Mouse (Mus musculus): ENCODE measurements around the gene Snapc1. TPM values are rescaled to one million over a fixed set of nuclear protein-coding genes. Genes with fewer than 3 reads are reported as not detected.

Snapc1 gene
- total and polyA plus RNA-seq, 2 experiments from 2014 or later: 13.4 to 23.4 TPM

GRCm38 (mm10) chr12:73982533-73982932 is 18.3 kb downstream of the Snapc1 start:
- no peak for TF ChIP-seq CTCF (IDR thresholded peaks at IDR 0.05)
- Histone ChIP-seq H3K4me3 (ENCODE audit: low read depth, low read length) (no peak overlapping the region), H3K9ac (replicated peaks; ENCODE audit: low read length, poor library complexity, severe bottlenecking) (no peak overlapping the region), H3K27me3 (ENCODE audit: insufficient read depth, low read length) (no peaks in the 10 kb centered on the region), H3K4me2 (ENCODE audit: low read depth, low read length, poor library complexity, severe bottlenecking) (no peak overlapping the region), H3K9me3 (ENCODE audit: low read length) (no peaks in the 10 kb centered on the region), H3K36me3 (ENCODE audit: insufficient read depth, low read length) (peaks cover 35% of the 10 kb centered on the region), H3K27ac (ENCODE audit: low read depth, low read length) (no peak overlapping the region), H3K4me1 (ENCODE audit: insufficient read depth, low read length) (no peaks in the 10 kb centered on the region)
- DNase-seq (ENCODE audit: low spot score) (peak; percentile 94), ATAC-seq (ENCODE audit: low FRiP score) (peak; percentile 85)
- 54% methylated on average over 14 of the region's 14 CpGs for WGBS

- DNase-seq (ENCODE audit: low spot score) (no peak), ATAC-seq (ENCODE audit: low FRiP score) (no peak)
- Histone ChIP-seq H3K27ac (ENCODE audit: low read depth, low read length) (no peak overlapping the region), H3K4me3 (ENCODE audit: low read depth, low read length) (no peak overlapping the region), H3K9me3 (ENCODE audit: low read length) (no peaks in the 10 kb centered on the region), H3K27me3 (ENCODE audit: insufficient read depth, low read length) (no peaks in the 10 kb centered on the region), H3K4me2 (ENCODE audit: low read depth, low read length, poor library complexity, severe bottlenecking) (no peak overlapping the region), H3K9ac (replicated peaks; ENCODE audit: low read length, poor library complexity, severe bottlenecking) (no peak overlapping the region), H3K36me3 (ENCODE audit: insufficient read depth, low read length) (peaks cover 11% of the 10 kb centered on the region), H3K4me1 (ENCODE audit: insufficient read depth, low read length) (no peaks in the 10 kb centered on the region)
- no peak for TF ChIP-seq CTCF (IDR thresholded peaks at IDR 0.05)
- WGBS: 83% methylated on average over 7 of the region's 7 CpGs
Observed at GRCm38 (mm10) chr12:73986299-73986698, 22.0 kb downstream of the Snapc1 start.

- DNase-seq (ENCODE audit: low spot score) (peak; percentile 33), ATAC-seq (ENCODE audit: low FRiP score) (no peak)
- Histone ChIP-seq H3K9ac (replicated peaks; ENCODE audit: low read length, poor library complexity, severe bottlenecking) (no peak overlapping the region), H3K4me1 (ENCODE audit: insufficient read depth, low read length) (no peaks in the 10 kb centered on the region), H3K27me3 (ENCODE audit: insufficient read depth, low read length) (no peaks in the 10 kb centered on the region), H3K36me3 (ENCODE audit: insufficient read depth, low read length) (peaks cover 9% of the 10 kb centered on the region), H3K27ac (ENCODE audit: low read depth, low read length) (no peak overlapping the region), H3K4me3 (ENCODE audit: low read depth, low read length) (no peak overlapping the region), H3K9me3 (ENCODE audit: low read length) (no peaks in the 10 kb centered on the region), H3K4me2 (ENCODE audit: low read depth, low read length, poor library complexity, severe bottlenecking) (no peak overlapping the region)
- WGBS: 84% methylated on average over 4 of the region's 4 CpGs
- TF ChIP-seq CTCF (IDR thresholded peaks at IDR 0.05): no peak
Observed at GRCm38 (mm10) chr12:73988393-73989008, 24.2 kb downstream of the Snapc1 start.

GRCm38 (mm10) chr12:73989594-73989993 is 25.3 kb downstream of the Snapc1 start:
- H3K4me3 ChIP-seq (ENCODE audit: low read depth, low read length): no peak overlapping the region
- no peak overlapping the region for H3K27ac ChIP-seq (ENCODE audit: low read depth, low read length)
- H3K9ac ChIP-seq (replicated peaks; ENCODE audit: low read length, poor library complexity, severe bottlenecking): no peak overlapping the region
- ATAC-seq (ENCODE audit: low FRiP score): no peak
- no peak overlapping the region for H3K4me2 ChIP-seq (ENCODE audit: low read depth, low read length, poor library complexity, severe bottlenecking)
- H3K27me3 ChIP-seq (ENCODE audit: insufficient read depth, low read length): no peaks in the 10 kb centered on the region
- no peak for DNase-seq (ENCODE audit: low spot score)
- H3K9me3 ChIP-seq (ENCODE audit: low read length): no peaks in the 10 kb centered on the region
- H3K36me3 ChIP-seq (ENCODE audit: insufficient read depth, low read length): peaks cover 6% of the 10 kb centered on the region
- no peaks in the 10 kb centered on the region for H3K4me1 ChIP-seq (ENCODE audit: insufficient read depth, low read length)
- TF ChIP-seq CTCF (IDR thresholded peaks at IDR 0.05): peak; percentile 68

- no peaks in the 10 kb centered on the region for H3K27me3 ChIP-seq (ENCODE audit: insufficient read depth, low read length)
- peak overlapping the region; percentile 85 for H3K27ac ChIP-seq (ENCODE audit: low read depth, low read length)
- peak overlapping the region; percentile 74 for H3K4me2 ChIP-seq (ENCODE audit: low read depth, low read length, poor library complexity, severe bottlenecking)
- no peaks in the 10 kb centered on the region for H3K36me3 ChIP-seq (ENCODE audit: insufficient read depth, low read length)
- no peaks in the 10 kb centered on the region for H3K9me3 ChIP-seq (ENCODE audit: low read length)
- peak overlapping the region; percentile 64 for H3K4me3 ChIP-seq (ENCODE audit: low read depth, low read length)
- H3K4me1 ChIP-seq (ENCODE audit: insufficient read depth, low read length): peaks cover 7% of the 10 kb centered on the region; the same call in 1 of the 2 replicates
- ATAC-seq (ENCODE audit: low FRiP score): no peak
- TF ChIP-seq CTCF (IDR thresholded peaks at IDR 0.05): no peak; the same call in 1 of the 2 replicates
- H3K9ac ChIP-seq (replicated peaks; ENCODE audit: low read length, poor library complexity, severe bottlenecking): peak overlapping the region; percentile 84
- 45% methylated on average over 12 of the region's 12 CpGs for WGBS
- peak; percentile 64 for DNase-seq (ENCODE audit: low spot score)
Observed at GRCm38 (mm10) chr12:73996906-73997296, 32.6 kb downstream of the Snapc1 start.

GRCm38 (mm10) chr12:73997297-73998127 is 33.2 kb downstream of the Snapc1 start, which contains the start of gene Syt16:
Syt16 (plus strand) TSS chr12:73997661.
- peak within 1 kb of the TSS; percentile 84 for H3K9ac ChIP-seq (replicated peaks; ENCODE audit: low read length, poor library complexity, severe bottlenecking)
- DNase-seq (ENCODE audit: low spot score): peak; percentile 55
- peak within 1 kb of the TSS; percentile 74 for H3K4me2 ChIP-seq (ENCODE audit: low read depth, low read length, poor library complexity, severe bottlenecking)
- ATAC-seq (ENCODE audit: low FRiP score): peak; percentile 84
- no peaks in the 10 kb centered on the region for H3K9me3 ChIP-seq (ENCODE audit: low read length)
- WGBS: 3% methylated on average over 44 of the region's 67 CpGs
- TF ChIP-seq CTCF (IDR thresholded peaks at IDR 0.05): 0 out of 2 replicates have a peak, but pooled peaks have one; percentile 1
- H3K36me3 ChIP-seq (ENCODE audit: insufficient read depth, low read length): no peaks in the 10 kb centered on the region
- peaks cover 7% of the 10 kb centered on the region; the same call in 1 of the 2 replicates for H3K4me1 ChIP-seq (ENCODE audit: insufficient read depth, low read length)
- H3K27me3 ChIP-seq (ENCODE audit: insufficient read depth, low read length): no peaks in the 10 kb centered on the region
- peak within 1 kb of the TSS; percentile 85 for H3K27ac ChIP-seq (ENCODE audit: low read depth, low read length)
- peak within 1 kb of the TSS; percentile 64 for H3K4me3 ChIP-seq (ENCODE audit: low read depth, low read length)

All from midbrain, postnatal 0 days (tissue).